Mouse (Mus musculus) kidney, postnatal 0 days (tissue): Measurements from ENCODE around the gene Zmynd12. TPM values are rescaled to one million over a fixed set of nuclear protein-coding genes. Genes with fewer than 3 reads are reported as not detected.

Experiments
- ATAC-seq: fragments of 200-750 bp; cut with Nextera tagmentation; replicated peaks from 2 replicates; pipeline ENCODE4 v1.8.0; 2017; ENCODE audit warnings: low read depth, moderate number of reproducible peaks, moderate TSS enrichment, moderate library complexity; ENCODE audit not compliant: low FRiP score
- DNase-seq: peaks from one replicate; pipeline ENCODE4 v3.0.0-alpha.2; 2016; ENCODE audit warnings: low spot score
- H3K27ac ChIP-seq: fragments of 300-500 bp; sonication (generic); 2 replicates; pipeline ENCODE4 v1.5.1; 2014; ENCODE audit warnings: mild to moderate bottlenecking
- H3K27me3 ChIP-seq: fragments of 300-500 bp; sonication (generic); 2 replicates; pipeline ENCODE4 v1.6.1; 2014; ENCODE audit warnings: low read length, mixed read lengths; ENCODE audit not compliant: insufficient read depth
- H3K36me3 ChIP-seq: fragments of 300-500 bp; sonication (generic); 2 replicates; pipeline ENCODE4 v1.6.1; 2014; ENCODE audit warnings: low read length, mixed read lengths; ENCODE audit not compliant: insufficient read depth
- H3K4me1 ChIP-seq: fragments of 300-500 bp; sonication (generic); replicated peaks from 2 replicates; pipeline ENCODE4 v1.6.1; 2014; ENCODE audit warnings: antibody characterized with exemption, low read length, mixed read lengths; ENCODE audit not compliant: insufficient read depth
- H3K4me2 ChIP-seq: fragments of 300-500 bp; sonication (generic); 2 replicates; pipeline ENCODE4 v1.6.1; 2014; ENCODE audit warnings: mild to moderate bottlenecking, low read length, moderate library complexity, mixed read lengths
- H3K4me3 ChIP-seq: fragments of 300-500 bp; sonication (generic); replicated peaks from 2 replicates; pipeline ENCODE4 v1.5.1; 2014; ENCODE audit warnings: low read depth, low read length
- H3K9ac ChIP-seq: fragments of 300-500 bp; sonication (generic); 2 replicates; pipeline ENCODE4 v1.6.1; 2014; ENCODE audit warnings: low read depth, low read length
- H3K9me3 ChIP-seq: fragments of 300-500 bp; sonication (generic); replicated peaks from 2 replicates; pipeline ENCODE4 v1.6.1; 2016; ENCODE audit warnings: low read length, inconsistent platforms, mixed read lengths
- CTCF ChIP-seq: IDR thresholded peaks from 2 replicates; pipeline ENCODE4 v1.5.1; 2016; ENCODE audit warnings: antibody characterized with exemption, low read depth, mild to moderate bottlenecking, moderate library complexity
- WGBS: fragments of 180-500 bp; shearing (Covaris S2); extraction: QIAGEN DNeasy Blood & Tissue Kit; methylation state at CpG from one replicate; pipeline ENCODE4 v1.1.7; 2014; 5-methylcytosine and 5-hydroxymethylcytosine counted together
- polyA plus RNA-seq: library from polyadenylated mRNA; unstranded; fragments of >200 nt; fragmentation: Nextera tagmentation; extraction: Ambion mirVana; gene quantifications from 2 replicates; pipeline ENCODE4 v1.2.1, GENCODE M21; 2015

The Zmynd12 gene
- polyA plus RNA-seq, 1 experiment from 2014 or later: 1.7 TPM

GRCm38 (mm10) chr4:119460296-119460695, 37.7 kb downstream of the Zmynd12 start:
- DNase-seq: peak; percentile 67
- Histone ChIP-seq H3K27me3 (no peaks in the 10 kb centered on the region), H3K36me3 (no peaks in the 10 kb centered on the region), H3K4me1 (no peaks in the 10 kb centered on the region), H3K9me3 (no peaks in the 10 kb centered on the region), H3K4me2 (no peak overlapping the region), H3K27ac (no peak overlapping the region), H3K9ac (no peak overlapping the region), H3K4me3 (no peak overlapping the region)
- WGBS: 66% methylated on average over 5 of the region's 5 CpGs
- TF ChIP-seq CTCF: peak; percentile 70
- no peak for ATAC-seq

- peak; percentile 41; the same call in 1 of the 2 replicates for ATAC-seq
- Histone ChIP-seq H3K4me3 (no peak overlapping the region), H3K27ac (no peak overlapping the region)
These were observed 38.1 kb downstream of the Zmynd12 start for GRCm38 (mm10) chr4:119460728-119461141.

GRCm38 (mm10) chr4:119462457-119462856, 39.8 kb downstream of the Zmynd12 start:
- WGBS: 83% methylated on average over 3 of the region's 3 CpGs
- H3K27ac ChIP-seq: peak overlapping the region; percentile 54; the same call in 1 of the 2 replicates
- no peak overlapping the region for H3K4me2 ChIP-seq
- no peak overlapping the region for H3K4me3 ChIP-seq
- H3K9me3 ChIP-seq: no peaks in the 10 kb centered on the region
- no peaks in the 10 kb centered on the region for H3K27me3 ChIP-seq
- TF ChIP-seq CTCF: no peak
- no peak for ATAC-seq
- H3K4me1 ChIP-seq: no peaks in the 10 kb centered on the region
- no peaks in the 10 kb centered on the region for H3K36me3 ChIP-seq
- no peak for DNase-seq
- no peak overlapping the region for H3K9ac ChIP-seq

More at GRCm38 (mm10) chr4:119460728-119461141, 38.1 kb downstream of the Zmynd12 start:
- Histone ChIP-seq H3K4me1 (no peaks in the 10 kb centered on the region), H3K9me3 (no peaks in the 10 kb centered on the region), H3K36me3 (no peaks in the 10 kb centered on the region), H3K9ac (no peak overlapping the region), H3K27me3 (no peaks in the 10 kb centered on the region), H3K4me2 (no peak overlapping the region)
- 16% methylated on average over 8 of the region's 8 CpGs for WGBS
- DNase-seq: peak; percentile 75
- TF ChIP-seq CTCF: no peak

- H3K4me2 ChIP-seq: no peak overlapping the region; the same call in 1 of the 2 replicates
These were observed 40.5 kb downstream of the Zmynd12 start for GRCm38 (mm10) chr4:119462858-119463755.

GRCm38 (mm10) chr4:119463756-119464419, 41.3 kb downstream of the Zmynd12 start:
- H3K9ac ChIP-seq: no peak overlapping the region
- DNase-seq: no peak
- no peaks in the 10 kb centered on the region for H3K9me3 ChIP-seq
- no peak for TF ChIP-seq CTCF
- no peak for ATAC-seq
- WGBS: 57% methylated on average over 13 of the region's 13 CpGs
- H3K4me1 ChIP-seq: no peaks in the 10 kb centered on the region
- H3K36me3 ChIP-seq: no peaks in the 10 kb centered on the region
- H3K27me3 ChIP-seq: no peaks in the 10 kb centered on the region
- H3K27ac ChIP-seq: peak overlapping the region; percentile 8; the same call in 1 of the 2 replicates
- H3K4me2 ChIP-seq: no peak overlapping the region; the same call in 1 of the 2 replicates
- no peak overlapping the region for H3K4me3 ChIP-seq

More at GRCm38 (mm10) chr4:119462858-119463755, 40.5 kb downstream of the Zmynd12 start:
- Histone ChIP-seq H3K9ac (no peak overlapping the region), H3K27me3 (no peaks in the 10 kb centered on the region), H3K27ac (peak overlapping the region; percentile 54; the same call in 1 of the 2 replicates), H3K36me3 (no peaks in the 10 kb centered on the region), H3K4me1 (no peaks in the 10 kb centered on the region), H3K9me3 (no peaks in the 10 kb centered on the region), H3K4me3 (no peak overlapping the region)
- peak; percentile 21; the same call in 1 of the 2 replicates for TF ChIP-seq CTCF
- DNase-seq (peak; percentile 88), ATAC-seq (peak; percentile 81)
- 34% methylated on average over 11 of the region's 11 CpGs for WGBS

- H3K4me3 ChIP-seq: no peak overlapping the region
- H3K9me3 ChIP-seq: no peaks in the 10 kb centered on the region
- H3K9ac ChIP-seq: no peak overlapping the region
- no peaks in the 10 kb centered on the region for H3K27me3 ChIP-seq
- 88% methylated on average over 5 of the region's 5 CpGs for WGBS
- no peak for ATAC-seq
- no peak for TF ChIP-seq CTCF
- no peaks in the 10 kb centered on the region for H3K36me3 ChIP-seq
- no peak for DNase-seq
- H3K27ac ChIP-seq: no peak overlapping the region
- no peak overlapping the region for H3K4me2 ChIP-seq
- H3K4me1 ChIP-seq: no peaks in the 10 kb centered on the region
These were observed 43.2 kb downstream of the Zmynd12 start for GRCm38 (mm10) chr4:119465841-119466240.
